Mouse (Mus musculus) intestine, embryonic 15.5 days (tissue): ENCODE data around the gene Alg14. TPM values are rescaled to one million over a fixed set of nuclear protein-coding genes. Genes with fewer than 3 reads are reported as not detected.

Experiments used
- ATAC-seq: fragments of 200-750 bp; cut with Nextera tagmentation; 2 replicates; pipeline ENCODE4 v1.8.0; 2017; ENCODE audit warnings: moderate TSS enrichment, moderate library complexity
- H3K27ac ChIP-seq: fragments of 300-500 bp; sonication (generic); 2 replicates; pipeline ENCODE4 v1.5.1; 2015; ENCODE audit warnings: mild to moderate bottlenecking, inconsistent platforms
- H3K27me3 ChIP-seq: fragments of 300-500 bp; sonication (generic); replicated peaks from 2 replicates; pipeline ENCODE4 v1.6.1; 2015; ENCODE audit warnings: inconsistent platforms
- H3K36me3 ChIP-seq: fragments of 300-500 bp; sonication (generic); 2 replicates; pipeline ENCODE4 v1.6.1; 2015; ENCODE audit warnings: inconsistent platforms
- H3K4me1 ChIP-seq: fragments of 300-500 bp; sonication (generic); replicated peaks from 2 replicates; pipeline ENCODE4 v1.6.1; 2015; ENCODE audit warnings: inconsistent platforms
- H3K4me2 ChIP-seq: fragments of 300-500 bp; sonication (generic); replicated peaks from 2 replicates; pipeline ENCODE4 v1.6.1; 2015; ENCODE audit warnings: mild to moderate bottlenecking, inconsistent platforms
- H3K4me3 ChIP-seq: fragments of 300-500 bp; sonication (generic); replicated peaks from 2 replicates; pipeline ENCODE4 v1.5.1; 2015; ENCODE audit warnings: inconsistent platforms
- H3K9ac ChIP-seq: fragments of 300-500 bp; sonication (generic); 2 replicates; pipeline ENCODE4 v1.6.1; 2015; ENCODE audit warnings: inconsistent platforms
- H3K9me3 ChIP-seq: fragments of 300-500 bp; sonication (generic); 2 replicates; pipeline ENCODE4 v1.6.1; 2016; ENCODE audit warnings: inconsistent platforms
- WGBS: fragments of 180-500 bp; shearing (Covaris S2); methylation state at CpG from one replicate; pipeline ENCODE4 v1.1.7; 2015; 5-methylcytosine and 5-hydroxymethylcytosine counted together
- polyA plus RNA-seq: library from polyadenylated mRNA; unstranded; fragments of >200 nt; fragmentation: Nextera tagmentation; extraction: Ambion mirVana; gene quantifications from 2 replicates; pipeline ENCODE4 v1.2.1, GENCODE M21; 2015

Gene Alg14
- polyA plus RNA-seq, 1 experiment from 2014 or later = 41.5 TPM

- WGBS = 37% methylated on average over 11 of the region's 11 CpGs
- no peaks in the 10 kb centered on the region for H3K27me3 ChIP-seq
- H3K36me3 ChIP-seq = no peaks in the 10 kb centered on the region
- no peak overlapping the region for H3K4me3 ChIP-seq
- peaks cover 27% of the 10 kb centered on the region for H3K4me1 ChIP-seq
- H3K4me2 ChIP-seq = no peak overlapping the region; the same call in 1 of the 2 replicates
- no peaks in the 10 kb centered on the region for H3K9me3 ChIP-seq
- H3K9ac ChIP-seq = no peak overlapping the region
- H3K27ac ChIP-seq = peak overlapping the region; percentile 70
- peak; percentile 46 for ATAC-seq
These were observed 53.5 kb downstream of the Alg14 start for GRCm38 (mm10) chr3:121344951-121345642.

GRCm38 (mm10) chr3:121345643-121346000, 54.0 kb downstream of the Alg14 start:
- no peaks in the 10 kb centered on the region for H3K36me3 ChIP-seq
- no peaks in the 10 kb centered on the region for H3K9me3 ChIP-seq
- ATAC-seq = peak; percentile 74
- no peak overlapping the region for H3K9ac ChIP-seq
- H3K27ac ChIP-seq = peak overlapping the region; percentile 70
- 41% methylated on average over 6 of the region's 6 CpGs for WGBS
- no peak overlapping the region; the same call in 1 of the 2 replicates for H3K4me2 ChIP-seq
- H3K4me3 ChIP-seq = no peak overlapping the region
- H3K4me1 ChIP-seq = peaks cover 24% of the 10 kb centered on the region
- no peaks in the 10 kb centered on the region for H3K27me3 ChIP-seq

GRCm38 (mm10) chr3:121346507-121347267, 55.1 kb downstream of the Alg14 start:
- peak; percentile 64 for ATAC-seq
- no peak overlapping the region for H3K9ac ChIP-seq
- peak overlapping the region; percentile 31 for H3K4me2 ChIP-seq
- H3K27ac ChIP-seq = peak overlapping the region; percentile 23; the same call in 1 of the 2 replicates
- H3K4me1 ChIP-seq = peaks cover 21% of the 10 kb centered on the region
- no peaks in the 10 kb centered on the region for H3K9me3 ChIP-seq
- no peaks in the 10 kb centered on the region for H3K27me3 ChIP-seq
- no peak overlapping the region for H3K4me3 ChIP-seq
- no peaks in the 10 kb centered on the region for H3K36me3 ChIP-seq
- 74% methylated on average over 12 of the region's 12 CpGs for WGBS

- H3K27ac ChIP-seq = no peak overlapping the region
- no peaks in the 10 kb centered on the region for H3K36me3 ChIP-seq
- H3K27me3 ChIP-seq = no peaks in the 10 kb centered on the region
- ATAC-seq = no peak
- H3K4me2 ChIP-seq = no peak overlapping the region
- H3K4me3 ChIP-seq = no peak overlapping the region
- 82% methylated on average over 6 of the region's 6 CpGs for WGBS
- H3K4me1 ChIP-seq = peaks cover 21% of the 10 kb centered on the region
- no peak overlapping the region for H3K9ac ChIP-seq
- no peaks in the 10 kb centered on the region for H3K9me3 ChIP-seq
These were observed 57.2 kb downstream of the Alg14 start for GRCm38 (mm10) chr3:121348792-121349191.

GRCm38 (mm10) chr3:121349334-121350169, 58.0 kb downstream of the Alg14 start:
- no peak overlapping the region; the same call in 1 of the 2 replicates for H3K27ac ChIP-seq
- ATAC-seq = no peak
- 77% methylated on average over 33 of the region's 33 CpGs for WGBS

GRCm38 (mm10) chr3:121351257-121351656, 59.7 kb downstream of the Alg14 start:
- no peak overlapping the region for H3K27ac ChIP-seq
- no peaks in the 10 kb centered on the region for H3K36me3 ChIP-seq
- no peak overlapping the region for H3K9ac ChIP-seq
- no peaks in the 10 kb centered on the region for H3K9me3 ChIP-seq
- no peaks in the 10 kb centered on the region for H3K27me3 ChIP-seq
- peaks cover 6% of the 10 kb centered on the region; the same call in 1 of the 2 replicates for H3K4me1 ChIP-seq
- WGBS = 80% methylated on average over 6 of the region's 6 CpGs
- H3K4me3 ChIP-seq = no peak overlapping the region
- H3K4me2 ChIP-seq = no peak overlapping the region
- no peak for ATAC-seq

More at GRCm38 (mm10) chr3:121349334-121350169, 58.0 kb downstream of the Alg14 start:
- H3K4me1 ChIP-seq = peaks cover 14% of the 10 kb centered on the region
- no peaks in the 10 kb centered on the region for H3K9me3 ChIP-seq
- H3K4me2 ChIP-seq = no peak overlapping the region
- H3K27me3 ChIP-seq = no peaks in the 10 kb centered on the region
- H3K4me3 ChIP-seq = no peak overlapping the region
- no peak overlapping the region; the same call in 1 of the 2 replicates for H3K9ac ChIP-seq
- H3K36me3 ChIP-seq = no peaks in the 10 kb centered on the region

- no peaks in the 10 kb centered on the region for H3K27me3 ChIP-seq
- no peaks in the 10 kb centered on the region for H3K36me3 ChIP-seq
- peaks cover 4% of the 10 kb centered on the region; the same call in 1 of the 2 replicates for H3K4me1 ChIP-seq
- H3K4me2 ChIP-seq = no peak overlapping the region
- no peaks in the 10 kb centered on the region for H3K9me3 ChIP-seq
- no peak overlapping the region for H3K27ac ChIP-seq
- 76% methylated on average over 9 of the region's 9 CpGs for WGBS
- no peak overlapping the region for H3K9ac ChIP-seq
- H3K4me3 ChIP-seq = no peak overlapping the region
- no peak for ATAC-seq
These were observed 62.7 kb downstream of the Alg14 start for GRCm38 (mm10) chr3:121354281-121354680.

- H3K27ac ChIP-seq = no peak overlapping the region
These were observed 63.4 kb downstream of the Alg14 start for GRCm38 (mm10) chr3:121354861-121355470.

GRCm38 (mm10) chr3:121355569-121355968, 64.0 kb downstream of the Alg14 start:
- H3K27me3 ChIP-seq = no peaks in the 10 kb centered on the region
- no peaks in the 10 kb centered on the region for H3K9me3 ChIP-seq
- H3K4me2 ChIP-seq = no peak overlapping the region
- WGBS = 85% methylated on average over 9 of the region's 9 CpGs
- no peak overlapping the region for H3K27ac ChIP-seq
- no peaks in the 10 kb centered on the region for H3K36me3 ChIP-seq
- H3K4me3 ChIP-seq = no peak overlapping the region
- H3K9ac ChIP-seq = no peak overlapping the region
- no peak for ATAC-seq
- no peaks in the 10 kb centered on the region for H3K4me1 ChIP-seq

More at GRCm38 (mm10) chr3:121354861-121355470, 63.4 kb downstream of the Alg14 start:
- WGBS = 86% methylated on average over 18 of the region's 18 CpGs
- H3K4me1 ChIP-seq = no peaks in the 10 kb centered on the region
- H3K4me3 ChIP-seq = no peak overlapping the region
- no peaks in the 10 kb centered on the region for H3K36me3 ChIP-seq
- H3K27me3 ChIP-seq = no peaks in the 10 kb centered on the region
- H3K9ac ChIP-seq = no peak overlapping the region
- H3K9me3 ChIP-seq = no peaks in the 10 kb centered on the region
- ATAC-seq = no peak
- H3K4me2 ChIP-seq = no peak overlapping the region

- no peak for ATAC-seq
- H3K27ac ChIP-seq = no peak overlapping the region
- H3K4me3 ChIP-seq = no peak overlapping the region
- H3K36me3 ChIP-seq = no peaks in the 10 kb centered on the region
- H3K9me3 ChIP-seq = no peaks in the 10 kb centered on the region
- no peak overlapping the region for H3K9ac ChIP-seq
- no peaks in the 10 kb centered on the region for H3K4me1 ChIP-seq
- H3K4me2 ChIP-seq = no peak overlapping the region
- WGBS = 73% methylated on average over 6 of the region's 6 CpGs
- no peaks in the 10 kb centered on the region for H3K27me3 ChIP-seq
These were observed 64.5 kb downstream of the Alg14 start for GRCm38 (mm10) chr3:121356111-121356510.

GRCm38 (mm10) chr3:121357030-121357429, 65.5 kb downstream of the Alg14 start:
- ATAC-seq = 0 out of 2 replicates have a peak, but pooled peaks have one; percentile 20
- H3K9me3 ChIP-seq = no peaks in the 10 kb centered on the region
- no peaks in the 10 kb centered on the region for H3K4me1 ChIP-seq
- H3K9ac ChIP-seq = no peak overlapping the region
- no peaks in the 10 kb centered on the region for H3K27me3 ChIP-seq
- no peak overlapping the region for H3K4me3 ChIP-seq
- no peak overlapping the region for H3K27ac ChIP-seq
- H3K4me2 ChIP-seq = no peak overlapping the region
- no peaks in the 10 kb centered on the region for H3K36me3 ChIP-seq
- WGBS = 43% methylated on average over 3 of the region's 3 CpGs
